Mouse (Mus musculus): ENCODE data around the gene Anks1.
"Not testable (repeated sequence)": the region's sequence is repeated elsewhere in the genome, so short reads cannot be mapped to it uniquely, and the experiment has no call there.

Anks1 gene

GRCm38 (mm10) chr17:27997212-27997611 is 88.1 kb downstream of the Anks1 start:
- DNase-seq (ENCODE audit: low read depth, low spot score): peak; percentile 77

GRCm38 (mm10) chr17:27999683-28000273 is 90.7 kb downstream of the Anks1 start:
- DNase-seq (ENCODE audit: low read depth, low spot score): not testable (repeated sequence)

- DNase-seq (ENCODE audit: low read depth, low spot score): no peak
Observed at GRCm38 (mm10) chr17:28000389-28000788, 91.3 kb downstream of the Anks1 start.

- no peak for DNase-seq (ENCODE audit: low read depth, low spot score)
Observed at GRCm38 (mm10) chr17:28000851-28001250, 91.7 kb downstream of the Anks1 start.

- DNase-seq (ENCODE audit: low read depth, low spot score): no peak
Observed at GRCm38 (mm10) chr17:28005393-28005792, 96.3 kb downstream of the Anks1 start.

DNA sequence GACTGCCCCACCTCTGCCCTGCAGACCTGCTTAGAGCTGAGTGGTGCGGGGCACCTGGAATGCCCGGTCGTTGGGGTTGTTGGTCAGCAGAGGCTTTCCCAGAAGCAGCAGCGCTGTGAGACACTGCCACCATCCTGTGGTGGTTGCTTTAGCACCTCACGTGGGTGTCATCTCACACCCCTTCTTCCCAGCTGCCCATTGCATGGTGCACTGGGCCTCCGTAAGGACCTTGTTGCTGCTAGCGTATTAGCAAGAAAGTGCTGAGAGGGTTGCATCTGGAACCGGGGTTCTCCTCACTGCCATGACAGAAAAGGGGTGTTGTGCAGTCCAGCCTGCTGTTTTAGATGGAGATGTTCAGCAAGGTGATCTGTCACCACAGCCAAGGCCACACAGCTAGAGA is 97.1 kb downstream of the Anks1 start:
- no peak for DNase-seq (ENCODE audit: low read depth, low spot score)

DNA sequence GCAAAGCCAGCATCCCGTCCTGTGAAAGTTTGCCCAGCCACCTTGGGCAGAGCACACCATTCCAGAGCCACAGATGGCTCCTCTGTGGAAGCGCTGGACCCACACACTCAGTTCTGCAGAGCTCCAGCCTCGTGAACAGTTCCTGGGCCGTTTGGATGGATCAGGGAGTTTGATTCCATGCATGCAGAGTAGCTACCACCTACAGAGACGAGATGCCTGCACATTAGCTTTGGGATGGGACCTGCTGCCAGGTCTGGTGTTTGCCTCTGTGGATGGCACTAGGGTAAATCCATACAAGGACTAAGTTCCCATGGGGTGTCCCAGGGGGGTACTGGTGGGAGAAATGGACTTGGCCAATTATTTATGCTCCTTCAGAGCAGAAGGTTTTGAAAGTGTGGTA is 97.5 kb downstream of the Anks1 start:
- no peak for DNase-seq (ENCODE audit: low read depth, low spot score)

DNA sequence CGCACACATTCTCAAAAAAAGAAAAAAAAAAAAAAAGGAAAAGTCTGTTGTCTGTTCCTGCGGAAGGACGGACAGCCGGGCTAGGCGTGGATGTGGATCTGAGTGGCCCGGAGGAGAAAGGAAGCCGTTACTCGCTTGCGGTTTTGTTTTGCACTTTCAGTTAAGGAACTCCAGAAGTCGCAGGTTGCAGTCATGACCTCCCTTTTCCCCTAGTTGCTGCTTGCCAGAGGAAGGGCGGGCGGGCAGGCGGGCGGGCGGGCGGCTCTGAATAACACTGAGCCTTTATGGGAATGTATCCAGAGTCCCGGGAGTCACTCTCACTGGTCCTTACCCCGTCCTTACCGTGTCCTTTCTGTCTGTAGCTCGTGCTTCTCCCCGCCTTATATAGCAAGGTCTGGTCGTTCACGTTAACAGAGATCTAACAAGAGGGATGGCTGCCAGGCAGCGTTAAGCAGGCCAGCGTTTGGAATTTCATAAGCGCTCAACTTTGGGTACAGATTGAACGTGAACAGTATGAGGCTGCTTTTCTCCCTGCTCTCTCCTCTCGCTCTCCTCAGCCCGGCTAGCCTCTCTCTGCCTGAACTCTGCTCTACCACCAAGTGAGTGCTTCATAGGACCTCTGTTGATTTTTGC is 98.2 kb downstream of the Anks1 start:
- DNase-seq (ENCODE audit: low read depth, low spot score): no peak

DNA sequence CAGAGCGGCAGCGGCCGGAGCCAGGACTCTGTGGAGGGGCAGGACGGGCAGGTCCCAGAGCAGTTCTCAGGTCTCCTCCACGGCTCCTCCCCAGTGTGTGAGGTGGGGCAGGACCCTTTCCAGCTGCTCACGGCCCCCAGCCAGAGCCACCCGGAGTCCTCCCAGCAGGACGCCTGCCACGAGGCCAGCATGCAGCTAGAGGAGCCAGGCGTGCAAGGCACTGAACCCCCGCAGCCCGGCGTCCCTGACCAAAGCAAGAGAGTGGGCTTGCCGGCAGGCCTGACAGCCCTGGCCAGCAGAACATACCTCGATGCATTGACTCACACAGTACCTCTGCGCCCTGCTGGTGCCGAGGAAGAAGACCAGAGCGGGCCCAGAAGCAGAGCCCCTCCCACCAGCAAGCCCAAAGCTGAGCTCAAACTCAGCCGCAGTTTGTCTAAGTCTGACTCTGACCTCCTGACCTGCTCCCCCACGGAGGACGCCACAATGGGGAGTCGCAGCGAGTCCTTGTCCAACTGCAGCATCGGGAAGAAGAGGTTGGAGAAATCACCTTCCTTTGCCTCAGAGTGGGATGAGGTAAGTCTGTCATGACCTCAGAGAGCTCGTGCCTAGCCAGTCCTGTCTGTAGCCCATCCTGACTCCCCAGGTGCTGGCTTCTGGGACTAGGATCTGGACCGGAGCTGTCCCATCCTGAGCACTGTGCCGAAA is 98.9 kb downstream of the Anks1 start:
- no peak for DNase-seq (ENCODE audit: low read depth, low spot score)

DNA sequence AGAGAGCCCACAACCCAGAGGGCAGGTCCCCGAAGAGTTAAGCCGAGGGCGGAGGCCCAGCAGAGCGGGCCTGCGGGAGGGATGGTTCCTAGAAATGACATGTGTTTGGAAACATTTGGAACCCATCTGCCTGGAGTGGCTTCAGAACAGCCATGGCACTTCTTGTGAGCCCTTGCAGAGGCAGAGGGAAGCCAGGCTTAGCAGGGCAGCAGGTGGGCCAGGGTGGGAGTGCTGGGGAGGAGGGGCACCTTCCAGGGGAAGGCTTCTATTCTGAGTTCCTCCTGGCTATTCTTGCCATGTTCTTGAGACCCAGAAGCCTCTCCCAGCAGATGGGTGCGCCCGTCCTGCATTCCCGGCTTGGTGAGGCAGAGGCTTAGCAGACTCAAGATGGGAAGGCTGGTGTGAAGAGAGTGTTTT is 99.5 kb downstream of the Anks1 start:
- no peak for DNase-seq (ENCODE audit: low read depth, low spot score)

GRCm38 (mm10) chr17:28009066-28009715 is 100.1 kb downstream of the Anks1 start:
- no peak for DNase-seq (ENCODE audit: low read depth, low spot score)

DNA sequence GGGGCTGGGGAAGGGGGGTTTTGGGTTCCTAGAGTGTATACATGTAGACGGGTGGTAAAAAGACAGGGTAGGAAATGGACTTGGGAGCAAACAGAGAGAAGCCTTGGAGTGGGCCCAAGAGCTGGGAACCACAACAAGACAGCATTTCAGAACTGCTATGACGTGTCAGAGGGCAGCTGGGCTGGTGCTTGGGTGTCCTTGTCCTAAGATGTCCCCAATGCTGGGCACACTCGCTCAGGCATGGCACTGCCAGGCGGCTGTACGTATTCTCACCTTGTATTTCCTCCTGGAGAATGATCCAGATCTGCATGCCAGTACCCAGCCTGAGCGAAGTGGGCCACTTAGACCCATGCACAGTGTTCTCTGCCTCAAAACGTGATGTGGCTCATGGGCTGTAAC is 100.6 kb downstream of the Anks1 start:
- DNase-seq (ENCODE audit: low read depth, low spot score): no peak

DNA sequence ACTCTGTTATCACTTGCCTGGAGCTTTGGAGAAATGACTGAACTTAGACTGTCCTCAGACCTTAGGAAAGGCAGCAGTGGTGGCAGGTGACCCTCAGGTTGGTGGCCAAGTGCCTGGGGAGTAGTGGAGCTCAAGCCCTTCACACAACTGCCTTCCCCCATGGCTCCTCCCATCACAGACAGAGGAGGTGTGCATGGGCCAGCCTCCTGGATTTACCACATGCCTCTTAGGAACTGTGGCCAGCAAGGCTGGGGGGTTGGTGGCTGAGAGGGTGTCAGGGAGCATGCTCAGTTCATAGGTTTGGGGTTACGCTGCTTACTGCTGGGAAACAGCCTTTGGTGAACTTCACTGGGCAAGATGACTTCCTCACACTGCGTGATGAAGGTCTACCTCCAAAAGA is 101.8 kb downstream of the Anks1 start:
- DNase-seq (ENCODE audit: low read depth, low spot score): no peak

- DNase-seq (ENCODE audit: low read depth, low spot score): no peak
Observed at GRCm38 (mm10) chr17:28012851-28013250, 103.7 kb downstream of the Anks1 start.

- DNase-seq (ENCODE audit: low read depth, low spot score): peak; percentile 72
Observed at GRCm38 (mm10) chr17:28013259-28013875, 104.3 kb downstream of the Anks1 start.

DNA sequence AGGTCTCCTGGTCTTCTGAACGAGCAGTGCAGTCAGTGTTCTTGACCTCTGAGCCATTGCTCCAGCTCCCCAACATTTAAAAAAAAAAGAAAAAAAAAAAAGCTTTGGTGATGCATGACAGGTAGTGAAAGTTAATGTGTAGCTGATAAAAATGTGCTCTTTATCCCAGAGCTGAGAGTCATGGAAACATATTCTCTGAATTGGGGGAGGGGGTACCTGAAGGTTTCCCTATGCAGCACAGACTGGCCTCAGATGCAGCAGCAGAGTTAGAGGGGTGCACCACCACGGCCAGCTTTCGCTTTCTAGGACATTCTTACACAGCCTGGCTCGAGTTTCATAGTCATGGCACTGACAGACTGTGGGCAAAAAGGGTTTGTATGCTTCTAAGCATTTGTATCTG is 105.3 kb downstream of the Anks1 start:
- DNase-seq (ENCODE audit: low read depth, low spot score): no peak

DNA sequence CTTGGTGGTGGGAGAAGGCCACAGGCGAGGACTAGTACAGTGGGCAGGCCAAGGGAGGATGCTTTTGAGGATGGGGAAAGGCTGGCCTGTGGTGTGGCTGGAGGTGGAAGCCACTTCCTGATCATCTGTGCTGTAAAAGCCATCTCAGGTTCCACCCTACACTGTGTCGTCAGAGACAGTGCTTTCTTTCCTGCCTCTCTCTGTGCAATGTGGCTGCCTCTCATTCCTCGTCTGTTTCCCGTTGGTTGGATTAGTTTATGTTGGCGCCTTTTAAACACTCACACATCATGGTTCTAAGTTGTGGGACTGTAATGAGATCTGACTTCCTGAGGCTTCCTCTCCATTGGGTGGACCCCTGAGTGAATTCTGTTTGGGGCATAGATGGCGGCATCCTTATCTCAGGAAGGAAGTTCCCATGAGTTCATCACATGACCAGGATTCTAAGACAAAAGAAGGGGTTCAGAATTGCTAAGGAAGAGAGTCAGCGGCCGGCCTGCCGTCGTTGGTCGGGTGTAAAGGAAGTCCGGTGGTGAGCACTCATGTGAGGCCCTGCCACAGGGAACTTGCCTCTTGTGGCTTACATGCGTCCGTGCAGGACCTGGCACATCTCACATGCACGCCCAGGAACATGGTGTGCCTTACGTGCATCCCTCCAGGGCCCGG is 106.1 kb downstream of the Anks1 start:
- no peak for DNase-seq (ENCODE audit: low read depth, low spot score)

DNA sequence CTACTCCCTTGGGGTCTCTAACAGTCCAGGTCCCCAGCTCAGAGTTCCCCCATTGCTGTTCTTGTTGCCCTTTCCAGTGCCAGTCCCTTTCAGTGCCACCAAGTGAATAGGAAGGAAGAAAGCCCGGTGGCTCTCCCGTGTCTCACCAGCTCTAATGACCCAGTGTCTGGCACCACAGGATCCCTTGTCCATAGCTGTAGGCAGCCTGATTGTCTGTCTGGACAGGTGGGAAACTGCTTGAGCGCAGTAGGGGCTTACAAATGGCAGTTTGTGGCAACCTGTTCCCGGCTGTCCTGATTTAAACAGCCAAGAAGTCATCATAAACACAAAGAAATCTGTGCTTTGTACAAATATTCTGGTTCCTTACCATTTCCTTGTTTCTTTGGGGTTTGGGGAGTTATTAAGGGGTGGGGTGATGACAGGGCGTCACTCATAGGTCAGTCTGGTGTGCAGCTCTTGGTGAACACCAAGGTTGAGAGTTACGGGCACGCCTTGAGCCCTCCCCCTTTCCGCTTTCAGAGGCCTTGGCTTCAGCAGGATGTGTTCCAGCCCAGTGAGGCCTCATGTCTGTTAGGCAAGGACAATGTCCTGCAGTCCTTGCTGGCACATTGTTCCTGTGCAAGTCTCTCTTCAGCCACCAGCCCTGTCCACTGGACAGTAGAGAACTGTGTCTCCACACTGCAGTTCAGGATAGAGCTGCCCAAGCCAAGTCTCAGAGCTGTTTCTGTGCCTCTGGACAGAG is 107.1 kb downstream of the Anks1 start:
- DNase-seq (ENCODE audit: low read depth, low spot score): no peak

GRCm38 (mm10) chr17:28018344-28018743 is 109.2 kb downstream of the Anks1 start:
- no peak for DNase-seq (ENCODE audit: low read depth, low spot score)

DNA sequence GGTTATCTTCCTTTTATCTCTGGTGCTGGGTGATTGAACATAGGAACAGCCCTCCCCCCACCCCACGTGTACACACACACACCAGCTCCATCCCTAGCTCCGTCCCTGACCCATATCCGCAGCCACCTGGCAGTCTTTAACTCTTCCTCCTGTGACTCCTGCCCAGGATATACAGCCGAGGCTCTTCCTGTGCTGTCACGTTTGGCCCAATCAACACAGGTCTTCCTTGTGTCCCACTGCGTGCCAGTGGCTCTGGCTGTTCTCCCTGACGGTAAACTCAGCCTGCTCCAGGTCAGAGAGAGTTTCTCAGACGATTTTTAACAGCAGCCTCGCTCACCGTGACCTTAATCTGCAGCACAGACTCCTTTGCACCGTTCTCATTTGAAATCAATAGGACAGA is 109.7 kb downstream of the Anks1 start:
- no peak for DNase-seq (ENCODE audit: low read depth, low spot score)

Data from telencephalon, adult 2 months (tissue).